Mouse (Mus musculus): Measurements from ENCODE around the gene Ano7. TPM values are rescaled to one million over a fixed set of nuclear protein-coding genes. Genes with fewer than 3 reads are reported as not detected.
"Not testable (repeated sequence)": the region's sequence is repeated elsewhere in the genome, so short reads cannot be mapped to it uniquely, and the experiment has no call there.

Ano7 gene
- total RNA-seq, 1 experiment from 2014 or later = 0.23 TPM

DNA sequence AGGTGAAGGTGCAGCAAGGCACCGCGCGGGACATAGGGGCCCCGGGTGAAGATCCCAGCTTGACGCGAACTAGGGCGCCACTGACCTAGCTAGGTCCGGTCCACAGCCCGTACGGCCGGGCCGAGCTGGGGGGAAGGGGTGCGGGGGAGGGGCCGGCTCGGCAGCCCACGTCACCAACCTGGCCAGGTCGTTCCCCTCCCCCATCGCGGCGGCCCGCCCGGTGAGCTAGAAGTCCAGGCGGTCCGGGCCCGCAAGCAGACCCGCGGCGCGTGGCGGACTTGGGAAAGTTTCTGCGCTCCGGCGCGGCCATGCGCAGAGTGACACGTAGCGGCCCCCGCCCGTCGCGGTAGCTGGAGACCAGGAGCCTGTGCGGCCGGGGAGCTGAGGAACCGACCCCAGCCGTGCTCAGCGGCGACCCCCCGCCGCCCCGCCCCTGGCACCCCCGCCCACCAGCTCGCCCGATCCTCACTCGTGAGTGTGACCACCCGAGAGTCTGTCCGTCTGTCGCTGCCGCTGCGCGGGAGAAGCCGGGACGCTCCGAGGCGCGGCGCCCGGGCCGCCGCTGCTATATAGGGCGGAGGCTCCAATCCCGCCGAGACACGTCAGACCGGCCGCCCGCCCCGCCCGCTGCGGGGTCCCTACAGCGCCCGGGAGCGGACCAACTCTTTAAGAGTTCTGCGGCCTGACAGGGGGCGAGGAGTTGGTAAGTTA, 71.5 kb downstream of the Ano7 start:
- peak; percentile 67 for ATAC-seq (replicated peaks; ENCODE audit: low read depth, poor library complexity, severe bottlenecking)

DNA sequence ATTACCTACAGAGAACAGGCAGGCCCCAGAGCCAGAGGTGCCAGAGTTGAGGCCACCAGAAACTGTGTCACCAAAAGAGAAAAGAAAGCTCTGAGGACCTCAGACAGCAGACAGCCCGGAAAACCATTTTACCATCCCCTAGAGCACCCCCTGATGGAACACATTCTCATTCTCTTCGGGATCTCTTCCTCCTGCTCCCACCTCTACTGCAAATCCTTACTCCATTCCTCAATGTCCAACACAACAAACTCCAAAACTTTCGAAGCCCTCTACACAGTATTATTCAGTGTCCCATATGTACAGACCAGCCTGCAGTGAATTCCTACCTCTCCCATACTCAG, 72.1 kb downstream of the Ano7 start:
- peak; percentile 29 for ATAC-seq (replicated peaks; ENCODE audit: low read depth, poor library complexity, severe bottlenecking)

DNA sequence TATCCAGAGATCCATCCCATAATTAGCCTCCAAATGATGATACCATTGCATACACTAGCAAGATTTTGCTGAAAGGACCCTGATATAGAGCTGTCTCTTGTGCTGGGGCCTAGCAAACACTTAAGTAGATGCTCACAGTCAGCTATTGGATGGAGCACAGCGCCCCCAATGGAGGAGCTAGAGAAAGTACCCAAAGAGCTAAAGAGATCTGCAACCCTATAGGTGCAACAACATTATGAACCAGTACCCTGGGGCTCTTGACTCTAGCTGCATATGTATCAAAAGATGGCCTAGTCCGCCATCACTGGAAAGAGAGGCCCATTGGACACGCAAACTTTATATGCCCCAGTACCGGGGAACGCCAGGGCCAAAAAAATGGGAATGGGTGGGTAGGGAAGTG, 76.4 kb downstream of the Ano7 start:
- ATAC-seq (replicated peaks; ENCODE audit: low read depth, poor library complexity, severe bottlenecking) = not testable (repeated sequence)

DNA sequence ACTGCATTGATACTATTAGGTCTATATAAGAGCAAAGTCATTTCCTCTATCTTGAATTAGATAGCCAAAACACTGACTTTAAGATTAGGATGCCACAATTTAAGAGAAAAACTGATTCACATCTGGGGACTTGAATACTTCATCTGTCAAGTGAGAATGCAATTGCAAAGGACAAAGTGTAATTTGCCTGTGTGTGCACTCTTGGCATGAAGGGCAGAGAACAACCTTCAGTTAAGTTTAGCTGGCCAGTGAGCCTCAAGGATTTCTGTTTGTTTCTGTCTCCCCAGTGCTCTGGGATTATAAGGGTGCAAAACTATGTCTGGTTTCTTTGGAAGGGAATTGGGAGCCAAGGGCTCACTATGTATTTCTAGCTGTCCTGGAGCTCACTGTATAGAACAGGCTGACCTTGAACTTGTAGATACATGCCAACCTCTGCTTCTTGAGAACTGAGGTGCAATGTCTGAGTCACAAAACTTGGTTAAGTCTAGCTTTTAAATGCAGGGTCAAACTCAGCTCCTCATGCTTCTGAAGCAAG, 80.1 kb downstream of the Ano7 start:
- ATAC-seq (replicated peaks; ENCODE audit: low read depth, poor library complexity, severe bottlenecking) = no peak

Other genes with a start within 250 kb of the Ano7 start
- gene Agxt, start 238.7 kb upstream of the Ano7 start, total RNA-seq (2017) = not detected in 2 replicates
- not detected in 2 replicates for gene 2310007B03Rik, start 213.0 kb upstream of the Ano7 start, total RNA-seq (2017)
- gene Crocc2, start 205.2 kb upstream of the Ano7 start, total RNA-seq (2017) = not detected in 2 replicates
- gene Sned1, start 138.1 kb upstream of the Ano7 start, total RNA-seq (2017) = 0.18 and 0.24 TPM in 2 replicates
- 15.4 and 23.1 TPM in 2 replicates for gene Mterf4, start 68.0 kb upstream of the Ano7 start, total RNA-seq (2017)
- gene Ppp1r7, start 31.1 kb upstream of the Ano7 start, total RNA-seq (2017) = 51.3 and 53.9 TPM in 2 replicates
- 13.4 and 21.1 TPM in 2 replicates for gene Pask, start 30.4 kb upstream of the Ano7 start, total RNA-seq (2017)
- 98.0 and 109 TPM in 2 replicates for gene Hdlbp, start 104.9 kb downstream of the Ano7 start, total RNA-seq (2017)
- 3.0 and 3.2 TPM in 2 replicates for gene Farp2, start 138.1 kb downstream of the Ano7 start, total RNA-seq (2017)

All from common myeloid progenitor, adult 5-6 weeks (primary cell).